Mouse (Mus musculus): Measurements from ENCODE around the gene Olfr201. TPM values are rescaled to one million over a fixed set of nuclear protein-coding genes. Genes with fewer than 3 reads are reported as not detected.
"Not testable (repeated sequence)": the region's sequence is repeated elsewhere in the genome, so short reads cannot be mapped to it uniquely, and the experiment has no call there.

The Olfr201 gene
- polyA plus RNA-seq, 1 experiment from 2014 or later = not detected

DNA sequence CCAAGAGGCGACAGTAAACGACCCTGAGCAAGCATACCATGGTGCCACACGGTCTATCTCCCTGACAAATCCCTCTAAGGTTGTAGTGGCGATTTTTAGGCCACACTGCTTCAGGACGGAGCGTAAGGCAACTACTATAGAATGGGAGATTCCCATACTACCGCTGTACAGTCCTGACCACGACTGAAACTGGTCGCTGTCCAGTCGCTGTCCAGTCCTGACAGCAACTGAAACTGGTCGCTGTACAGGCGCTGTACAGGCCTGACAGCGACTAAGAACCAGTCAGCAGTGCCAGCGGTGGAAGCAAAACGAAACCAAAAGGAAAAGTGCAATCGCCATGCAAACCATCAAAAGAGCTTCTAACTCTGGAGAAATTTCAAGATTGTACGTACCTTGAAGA is 22.7 kb downstream of the Olfr201 start:
- no peak overlapping the region for H3K9ac ChIP-seq (ENCODE audit: low read depth, low read length)
- no peaks in the 10 kb centered on the region for H3K36me3 ChIP-seq (ENCODE audit: insufficient read depth, low read length)
- 87% methylated on average over 17 of the region's 17 CpGs for WGBS
- no peak for TF ChIP-seq CTCF (IDR thresholded peaks at IDR 0.05; ENCODE audit: low read depth)
- H3K9me3 ChIP-seq (replicated peaks; ENCODE audit: low read length) = no peaks in the 10 kb centered on the region
- ATAC-seq (replicated peaks; ENCODE audit: low FRiP score, low read depth) (no peak), DNase-seq (ENCODE audit: low spot score) (no peak)
- no peak overlapping the region for H3K27ac ChIP-seq
- no peak overlapping the region for H3K4me3 ChIP-seq (replicated peaks; ENCODE audit: low read depth, low read length)
- no peak overlapping the region for H3K4me2 ChIP-seq (ENCODE audit: low read length)
- no peaks in the 10 kb centered on the region for H3K4me1 ChIP-seq (replicated peaks; ENCODE audit: insufficient read depth, low read length)
- no peaks in the 10 kb centered on the region for H3K27me3 ChIP-seq (ENCODE audit: insufficient read depth, low read length)

DNA sequence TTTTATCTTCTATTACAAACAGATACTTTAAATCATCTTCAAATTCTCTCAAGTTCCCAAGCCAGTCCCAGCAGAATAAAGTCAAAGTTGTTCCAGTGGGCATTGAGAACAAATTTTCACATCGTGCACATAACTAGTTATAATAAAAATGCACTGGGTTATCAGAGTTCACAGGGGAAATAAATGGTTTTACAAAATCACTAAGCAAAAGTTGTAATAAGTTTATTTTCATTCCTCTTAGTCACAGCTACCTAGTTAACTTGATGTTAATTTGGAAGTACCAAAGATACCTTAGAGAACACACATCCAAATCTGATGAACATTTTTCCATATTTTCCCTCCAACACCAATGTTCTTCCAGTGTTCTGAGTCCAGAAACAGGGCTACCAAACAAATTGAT is 52.8 kb downstream of the Olfr201 start, which contains the start of gene Olfr199:
TSS of gene Olfr199 (minus strand) at position 101 of the 400 bp plus-strand sequence.
- not testable (repeated sequence) for ATAC-seq (replicated peaks; ENCODE audit: low FRiP score, low read depth); H3K36me3 ChIP-seq (ENCODE audit: insufficient read depth, low read length); H3K4me2 ChIP-seq (ENCODE audit: low read length); H3K4me1 ChIP-seq (replicated peaks; ENCODE audit: insufficient read depth, low read length); H3K4me3 ChIP-seq (replicated peaks; ENCODE audit: low read depth, low read length); DNase-seq (ENCODE audit: low spot score); H3K9me3 ChIP-seq (replicated peaks; ENCODE audit: low read length); H3K9ac ChIP-seq (ENCODE audit: low read depth, low read length); H3K27me3 ChIP-seq (ENCODE audit: insufficient read depth, low read length); H3K27ac ChIP-seq
- 74% methylated on average over 1 of the region's 1 CpGs for WGBS

DNA sequence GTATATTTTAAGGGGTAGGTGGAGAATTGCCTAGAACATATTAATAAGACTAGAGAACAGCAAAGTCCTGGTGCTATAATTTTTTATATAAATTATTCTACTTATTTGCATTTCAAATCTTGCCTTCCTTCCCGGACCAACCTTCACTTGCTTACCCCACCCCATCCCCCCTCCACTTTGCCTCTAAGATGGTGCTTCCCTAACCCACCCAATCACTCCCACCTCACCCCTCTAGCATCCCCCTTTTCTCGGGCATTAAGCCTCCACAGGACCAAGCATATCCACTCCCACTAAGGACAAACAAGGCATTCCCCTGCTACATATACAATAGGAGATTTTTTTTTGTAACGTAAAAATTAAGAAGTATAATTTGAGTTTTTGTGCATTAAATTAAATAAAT is 54.6 kb downstream of the Olfr201 start:
- ATAC-seq (replicated peaks; ENCODE audit: low FRiP score, low read depth); H3K9ac ChIP-seq (ENCODE audit: low read depth, low read length); H3K36me3 ChIP-seq (ENCODE audit: insufficient read depth, low read length); H3K27ac ChIP-seq; H3K4me3 ChIP-seq (replicated peaks; ENCODE audit: low read depth, low read length); H3K4me2 ChIP-seq (ENCODE audit: low read length); DNase-seq (ENCODE audit: low spot score); H3K27me3 ChIP-seq (ENCODE audit: insufficient read depth, low read length); H3K4me1 ChIP-seq (replicated peaks; ENCODE audit: insufficient read depth, low read length); H3K9me3 ChIP-seq (replicated peaks; ENCODE audit: low read length): not testable (repeated sequence)
- 76% methylated on average over 3 of the region's 3 CpGs for WGBS

Other genes starting within 250 kb of the Olfr201 start
- gene Olfr186, start 242.3 kb downstream of the Olfr201 start, polyA plus RNA-seq (2015; fragmentation: Nextera tagmentation; extraction: Ambion mirVana) = not detected in 2 replicates
- not detected in 2 replicates for gene Olfr187, start 232.9 kb downstream of the Olfr201 start, polyA plus RNA-seq (2015; fragmentation: Nextera tagmentation; extraction: Ambion mirVana)
- not detected in 2 replicates for gene Olfr190, start 194.6 kb downstream of the Olfr201 start, polyA plus RNA-seq (2015; fragmentation: Nextera tagmentation; extraction: Ambion mirVana)
- not detected in 2 replicates for gene Olfr191, start 182.8 kb downstream of the Olfr201 start, polyA plus RNA-seq (2015; fragmentation: Nextera tagmentation; extraction: Ambion mirVana)
- not detected in 2 replicates for gene Olfr193, start 160.8 kb downstream of the Olfr201 start, polyA plus RNA-seq (2015; fragmentation: Nextera tagmentation; extraction: Ambion mirVana)
- not detected in 2 replicates for gene Olfr194, start 151.6 kb downstream of the Olfr201 start, polyA plus RNA-seq (2015; fragmentation: Nextera tagmentation; extraction: Ambion mirVana)
- 0.24 and 0.34 TPM in 2 replicates for gene Olfr195, start 125.6 kb downstream of the Olfr201 start, polyA plus RNA-seq (2015; fragmentation: Nextera tagmentation; extraction: Ambion mirVana)
- gene Olfr196, start 102.2 kb downstream of the Olfr201 start, polyA plus RNA-seq (2015; fragmentation: Nextera tagmentation; extraction: Ambion mirVana) = not detected in 2 replicates
- not detected in 2 replicates for gene Olfr198, start 69.1 kb downstream of the Olfr201 start, polyA plus RNA-seq (2015; fragmentation: Nextera tagmentation; extraction: Ambion mirVana)
- gene Olfr199, start 52.9 kb downstream of the Olfr201 start, polyA plus RNA-seq (2015; fragmentation: Nextera tagmentation; extraction: Ambion mirVana) = not detected in 2 replicates
- not detected in 2 replicates for gene Olfr202, start 14.2 kb upstream of the Olfr201 start, polyA plus RNA-seq (2015; fragmentation: Nextera tagmentation; extraction: Ambion mirVana)
- not detected in 2 replicates for gene Olfr203, start 26.2 kb upstream of the Olfr201 start, polyA plus RNA-seq (2015; fragmentation: Nextera tagmentation; extraction: Ambion mirVana)
- gene Olfr204, start 45.6 kb upstream of the Olfr201 start, polyA plus RNA-seq (2015; fragmentation: Nextera tagmentation; extraction: Ambion mirVana) = not detected in 2 replicates
- not detected in 2 replicates for gene Olfr205, start 58.5 kb upstream of the Olfr201 start, polyA plus RNA-seq (2015; fragmentation: Nextera tagmentation; extraction: Ambion mirVana)
- not detected in 2 replicates for gene Olfr206, start 76.6 kb upstream of the Olfr201 start, polyA plus RNA-seq (2015; fragmentation: Nextera tagmentation; extraction: Ambion mirVana)
- not detected in 2 replicates for gene Olfr209, start 91.4 kb upstream of the Olfr201 start, polyA plus RNA-seq (2015; fragmentation: Nextera tagmentation; extraction: Ambion mirVana)
- gene Gabrr3, start 134.7 kb upstream of the Olfr201 start, polyA plus RNA-seq (2015; fragmentation: Nextera tagmentation; extraction: Ambion mirVana) = not detected in 2 replicates
- 26.6 TPM in 2 replicates for gene Riox2, start 199.1 kb upstream of the Olfr201 start, polyA plus RNA-seq (2015; fragmentation: Nextera tagmentation; extraction: Ambion mirVana)